Mouse (Mus musculus) small intestine, adult 10 weeks (tissue): Measurements from ENCODE around the gene Gm5862. TPM values are rescaled to one million over a fixed set of nuclear protein-coding genes. Genes with fewer than 3 reads are reported as not detected.

Source experiments
- polyA plus RNA-seq: library from polyadenylated mRNA; stranded (reverse); fragments of 350-450 nt; fragmentation: Illumina TruSeq; extraction: RNeasy Lipid Tissue Mini Kit (QIAGEN cat#74804); gene quantifications from one replicate; pipeline ENCODE4 v1.2.3, GENCODE M21; 2014; ENCODE audit warnings: low replicate concordance

Gene Gm5862
- polyA plus RNA-seq: not detected

DNA sequence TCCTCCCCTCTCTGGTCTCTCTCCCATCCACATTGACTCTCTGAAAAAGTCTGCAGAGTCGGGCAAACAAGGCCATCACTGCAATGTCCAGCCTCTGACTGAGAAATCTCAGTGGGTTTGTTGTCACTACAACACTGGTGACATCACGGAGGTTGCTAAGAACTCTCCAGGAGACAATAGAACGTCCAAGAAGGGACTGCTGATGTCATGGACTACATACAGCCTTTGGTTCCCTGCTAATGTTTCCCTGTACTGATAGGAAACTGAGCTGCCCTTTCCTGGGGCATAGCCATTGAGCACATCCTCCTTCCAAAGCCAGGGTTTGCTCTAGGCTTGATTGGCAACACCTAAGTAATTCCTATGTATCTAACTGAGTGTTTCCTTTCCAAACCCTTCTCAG lies at the start of gene Gm5862:
TSS of gene Gm5862 (minus strand) at position 101 of the 400 bp plus-strand sequence.

GRCm38 (mm10) chr5:26058481-26058880 lies 35.8 kb upstream of the Gm5862 start, which contains the start of gene Gm7347:
Gene Gm7347 (minus strand): TSS chr5:26058581.

GRCm38 (mm10) chr5:26039458-26039857 lies 16.7 kb upstream of the Gm5862 start, which contains the start of gene Speer4a:
Gene Speer4a (minus strand): TSS chr5:26039558.

GRCm38 (mm10) chr5:26004698-26005097 lies 18.0 kb downstream of the Gm5862 start, which contains the start of gene Gm1979:
Gene Gm1979 (minus strand): TSS chr5:26004798.

DNA sequence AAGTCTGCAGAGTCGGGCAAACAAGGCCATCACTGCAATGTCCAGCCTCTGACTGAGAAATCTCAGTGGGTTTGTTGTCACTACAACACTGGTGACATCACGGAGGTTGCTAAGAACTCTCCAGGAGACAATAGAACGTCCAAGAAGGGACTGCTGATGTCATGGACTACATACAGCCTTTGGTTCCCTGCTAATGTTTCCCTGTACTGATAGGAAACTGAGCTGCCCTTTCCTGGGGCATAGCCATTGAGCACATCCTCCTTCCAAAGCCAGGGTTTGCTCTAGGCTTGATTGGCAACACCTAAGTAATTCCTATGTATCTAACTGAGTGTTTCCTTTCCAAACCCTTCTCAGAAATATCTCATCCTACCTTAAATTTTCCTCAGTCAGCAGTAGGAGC lies 34.2 kb downstream of the Gm5862 start, which contains the start of gene Gm21698:
TSS of gene Gm21698 (minus strand) at position 101 of the 400 bp plus-strand sequence.

GRCm38 (mm10) chr5:25972563-25972962 lies 50.2 kb downstream of the Gm5862 start, which contains the start of gene Gm21680:
Gene Gm21680 (minus strand): TSS chr5:25972663.

Other genes starting within 250 kb of the Gm5862 start
- gene Gm21663, start 80.5 kb downstream of the Gm5862 start, polyA plus RNA-seq: not detected
- not detected for gene Gm21671, start 68.5 kb downstream of the Gm5862 start, polyA plus RNA-seq
- not detected for gene Gm21680, start 50.3 kb downstream of the Gm5862 start, polyA plus RNA-seq
- not detected for gene Gm21698, start 34.3 kb downstream of the Gm5862 start, polyA plus RNA-seq
- not detected for gene Gm1979, start 18.1 kb downstream of the Gm5862 start, polyA plus RNA-seq
- gene Speer4a, start 16.6 kb upstream of the Gm5862 start, polyA plus RNA-seq: not detected
- not detected for gene Gm7347, start 35.7 kb upstream of the Gm5862 start, polyA plus RNA-seq
- gene Gm10471, start 66.4 kb upstream of the Gm5862 start, polyA plus RNA-seq: not detected
- not detected for gene 5031410I06Rik, start 82.4 kb upstream of the Gm5862 start, polyA plus RNA-seq
- not detected for gene Gm10220, start 98.5 kb upstream of the Gm5862 start, polyA plus RNA-seq
- not detected for gene Gm7361, start 234.8 kb upstream of the Gm5862 start, polyA plus RNA-seq